Mouse (Mus musculus) heart, adult 8-10 months (tissue): Measurements from ENCODE around the gene Raf1. TPM values are rescaled to one million over a fixed set of nuclear protein-coding genes. Genes with fewer than 3 reads are reported as not detected.
"Not testable (repeated sequence)": the region's sequence is repeated elsewhere in the genome, so short reads cannot be mapped to it uniquely, and the experiment has no call there.

Experiments used
- DNase-seq: peaks from one replicate; pipeline ENCODE4 v3.0.0; 2022; ENCODE audit warnings: low spot score
- total RNA-seq, 4 experiments: library from RNA; stranded (reverse); gene quantifications; 2 replicates each; pipeline ENCODE4 v1.2.4; 2022

The Raf1 gene
- total RNA-seq, 4 experiments from 2014 or later = 97.6 to 104 (median 102) TPM

- DNase-seq = no peak
These were observed 7.8 kb upstream of the Raf1 start for GRCm38 (mm10) chr6:115684271-115684670.

GRCm38 (mm10) chr6:115681066-115681465, 4.6 kb upstream of the Raf1 start:
- no peak for DNase-seq

- no peak for DNase-seq
These were observed 1.6 kb upstream of the Raf1 start for GRCm38 (mm10) chr6:115678012-115678411.

- no peak for DNase-seq
These were observed 1.0 kb upstream of the Raf1 start for GRCm38 (mm10) chr6:115677441-115677840.

- DNase-seq = peak; percentile 71
These were observed 713 bp downstream of the Raf1 start for GRCm38 (mm10) chr6:115675508-115676336.

- no peak for DNase-seq
These were observed 1.3 kb downstream of the Raf1 start for GRCm38 (mm10) chr6:115675166-115675507.

GRCm38 (mm10) chr6:115674316-115674715, 2.1 kb downstream of the Raf1 start:
- no peak for DNase-seq

GRCm38 (mm10) chr6:115672700-115673099, 3.7 kb downstream of the Raf1 start:
- DNase-seq = no peak

- DNase-seq = peak; percentile 31
These were observed 9.8 kb downstream of the Raf1 start for GRCm38 (mm10) chr6:115666641-115667040.

- no peak for DNase-seq
These were observed 12.2 kb downstream of the Raf1 start for GRCm38 (mm10) chr6:115664268-115664667.

GRCm38 (mm10) chr6:115658802-115659201, 17.6 kb downstream of the Raf1 start:
- DNase-seq = no peak

GRCm38 (mm10) chr6:115653939-115654338, 22.5 kb downstream of the Raf1 start:
- no peak for DNase-seq

- DNase-seq = no peak
These were observed 24.7 kb downstream of the Raf1 start for GRCm38 (mm10) chr6:115651719-115652118.

- no peak for DNase-seq
These were observed 25.7 kb downstream of the Raf1 start for GRCm38 (mm10) chr6:115650476-115651427.

- no peak for DNase-seq
These were observed 26.6 kb downstream of the Raf1 start for GRCm38 (mm10) chr6:115649792-115650365.

- DNase-seq = no peak
These were observed 33.1 kb downstream of the Raf1 start for GRCm38 (mm10) chr6:115643315-115643714.

GRCm38 (mm10) chr6:115638188-115638587, 38.2 kb downstream of the Raf1 start:
- DNase-seq = not testable (repeated sequence)

GRCm38 (mm10) chr6:115634015-115634414, 42.4 kb downstream of the Raf1 start:
- DNase-seq = no peak

- no peak for DNase-seq
These were observed 45.2 kb downstream of the Raf1 start for GRCm38 (mm10) chr6:115631056-115631795.

GRCm38 (mm10) chr6:115626121-115626520, 50.3 kb downstream of the Raf1 start:
- DNase-seq = no peak

- no peak for DNase-seq
These were observed 55.5 kb downstream of the Raf1 start for GRCm38 (mm10) chr6:115620942-115621341.
